14 mouse cellular contexts compared by ENCODE assay signal in genomic region chr5:23042862-23043261, GRCm38 (mm10).
"Had no signal": no experiment of that assay in that cellular context is flagged by ENCODE, and none has a peak within 500 bp of the region (broad histone marks: within the 10 kb centered on the region; RNA-seq: fewer than 3 reads in every experiment).

No protein-coding gene starts in this region.

- H3K4me3 ChIP-seq: kidney, embryonic 15.5 days; limb, embryonic 15.5 days; liver, embryonic 12.5 days; midbrain, embryonic 10.5 days; midbrain, embryonic 15.5 days; neural tube, embryonic 13.5 days had no signal

- H3K36me3 ChIP-seq: kidney, embryonic 15.5 days; limb, embryonic 15.5 days; liver, embryonic 12.5 days; midbrain, embryonic 10.5 days; midbrain, embryonic 15.5 days; neural tube, embryonic 13.5 days had no signal

- H3K27me3 ChIP-seq: kidney, embryonic 15.5 days; limb, embryonic 15.5 days; liver, embryonic 12.5 days; midbrain, embryonic 15.5 days; neural tube, embryonic 13.5 days had no signal

- DNase-seq: kidney, adult 2 months; kidney, postnatal 14 days; lung, embryonic 14.5 days; lung, postnatal 10 days; lung, postnatal 4 days; retina, postnatal 1 day; right cerebral cortex, postnatal 14 days; thymus, postnatal 36 days had no signal

- H3K4me2 ChIP-seq: kidney, embryonic 15.5 days; limb, embryonic 15.5 days; liver, embryonic 12.5 days; lung, embryonic 14.5 days; midbrain, embryonic 15.5 days; neural tube, embryonic 13.5 days had no signal

- H3K9ac ChIP-seq: kidney, embryonic 15.5 days; limb, embryonic 15.5 days; liver, embryonic 12.5 days; lung, embryonic 14.5 days; midbrain, embryonic 15.5 days; neural tube, embryonic 13.5 days had no signal

- ATAC-seq: liver, embryonic 12.5 days; midbrain, embryonic 15.5 days had no signal

- H3K9me3 ChIP-seq: kidney, embryonic 15.5 days; limb, embryonic 15.5 days; liver, embryonic 12.5 days; midbrain, embryonic 10.5 days; midbrain, embryonic 15.5 days; neural tube, embryonic 13.5 days had no signal

- H3K27ac ChIP-seq: kidney, embryonic 15.5 days; limb, embryonic 15.5 days; liver, embryonic 12.5 days; midbrain, embryonic 10.5 days; midbrain, embryonic 15.5 days; neural tube, embryonic 13.5 days had no signal

- H3K4me1 ChIP-seq: kidney, embryonic 15.5 days; limb, embryonic 15.5 days; liver, embryonic 12.5 days; midbrain, embryonic 10.5 days; midbrain, embryonic 15.5 days; neural tube, embryonic 13.5 days had no signal
